Mouse (Mus musculus): Measurements from ENCODE around the gene Ascl4. TPM values are rescaled to one million over a fixed set of nuclear protein-coding genes. Genes with fewer than 3 reads are reported as not detected.

The Ascl4 gene
- 1.4 and 1.6 TPM in 2 replicates for polyA plus RNA-seq (2015; fragmentation: Nextera tagmentation; extraction: Ambion mirVana)

DNA sequence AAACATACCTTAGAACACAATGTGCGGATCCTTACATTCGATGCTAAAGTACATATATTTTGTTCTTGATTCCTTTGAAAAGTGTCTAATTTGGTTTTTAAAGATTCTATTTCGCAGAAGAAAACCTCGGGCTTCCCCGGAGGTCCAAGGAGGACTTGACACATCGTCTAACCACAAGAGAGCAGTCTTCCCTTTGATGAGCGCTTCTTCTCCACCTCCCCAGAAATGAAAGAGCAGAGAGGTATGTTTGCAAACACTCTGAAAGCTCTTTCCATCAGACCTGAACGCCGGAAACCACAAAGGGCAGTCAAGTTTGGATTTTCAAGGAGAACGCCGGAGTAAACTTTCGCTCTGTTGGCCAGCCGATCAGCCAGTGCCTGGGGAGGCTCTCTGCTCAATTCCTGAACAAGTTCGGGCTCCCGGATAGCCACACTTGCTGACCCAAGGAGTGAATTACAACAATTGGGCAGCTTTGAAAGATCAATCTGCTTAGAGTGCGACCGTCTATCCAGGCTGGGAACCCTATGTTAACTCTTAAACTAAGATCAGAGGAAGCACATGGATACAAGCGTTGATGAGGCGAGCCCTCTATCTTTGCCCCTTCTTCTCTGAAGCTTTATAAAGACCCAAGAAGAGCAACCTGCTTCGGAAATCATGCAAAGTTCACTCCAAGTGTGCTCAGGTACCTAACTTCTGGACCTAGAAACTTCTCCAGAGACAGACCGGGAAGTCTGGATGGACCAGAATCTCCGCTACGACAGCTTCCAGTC lies at the start of gene Ascl4:
Ascl4 (plus strand) TSS at position 6 of the 770 bp plus-strand sequence.
- ATAC-seq (ENCODE audit: insufficient number of reproducible peaks, low FRiP score, low TSS enrichment, low read depth), result no peak
- H3K4me2 ChIP-seq, result peak within 1 kb of the TSS; percentile 99
- H3K9ac ChIP-seq, result peak within 1 kb of the TSS; percentile 14; the same call in 1 of the 2 replicates
- H3K4me3 ChIP-seq, result peak within 1 kb of the TSS; percentile 55
- peaks cover 23% of the 10 kb centered on the region for H3K27me3 ChIP-seq
- no peaks in the 10 kb centered on the region for H3K9me3 ChIP-seq
- H3K36me3 ChIP-seq, result no peaks in the 10 kb centered on the region
- WGBS, result 2% methylated on average over 23 of the region's 23 CpGs
- peaks cover 14% of the 10 kb centered on the region for H3K4me1 ChIP-seq
- peak within 1 kb of the TSS; percentile 47 for H3K27ac ChIP-seq

DNA sequence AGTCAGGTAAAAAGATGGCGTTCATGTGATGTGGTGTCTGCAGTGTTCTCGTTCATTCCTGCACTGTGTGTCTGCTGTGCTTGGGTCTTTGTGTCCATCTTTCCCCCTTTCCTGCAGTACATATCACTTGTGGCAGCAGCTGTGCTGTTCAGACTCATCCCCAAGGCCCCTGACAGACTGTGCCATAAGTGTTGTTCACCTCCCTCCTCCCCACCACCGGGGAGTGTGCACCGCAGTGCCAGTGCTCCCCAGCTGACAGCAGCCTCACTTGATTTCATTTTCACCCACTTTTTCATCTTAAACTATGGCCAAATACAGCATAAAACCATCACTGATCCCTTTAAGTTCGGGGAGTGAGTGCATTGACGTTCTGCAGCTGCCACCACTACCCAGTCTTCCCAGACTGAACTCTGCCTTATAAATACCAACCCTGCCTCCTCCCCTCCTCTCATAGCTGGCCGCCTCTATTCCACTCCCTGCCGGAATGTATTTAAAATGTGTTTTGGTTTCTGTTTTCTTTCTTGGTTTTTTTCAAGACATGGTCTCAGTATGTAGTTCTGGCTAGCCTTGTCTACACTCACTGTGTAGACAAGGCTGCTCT lies 47.5 kb upstream of the Ascl4 start:
- WGBS, result 89% methylated on average over 8 of the region's 8 CpGs
- no peak overlapping the region for H3K4me3 ChIP-seq
- H3K4me2 ChIP-seq, result no peak overlapping the region
- H3K27me3 ChIP-seq, result no peaks in the 10 kb centered on the region
- H3K27ac ChIP-seq, result no peak overlapping the region
- ATAC-seq (ENCODE audit: insufficient number of reproducible peaks, low FRiP score, low TSS enrichment, low read depth), result no peak
- H3K36me3 ChIP-seq, result peaks cover 92% of the 10 kb centered on the region
- no peaks in the 10 kb centered on the region for H3K9me3 ChIP-seq
- H3K9ac ChIP-seq, result no peak overlapping the region
- H3K4me1 ChIP-seq, result no peaks in the 10 kb centered on the region

- Histone ChIP-seq H3K27me3 (peaks cover 5% of the 10 kb centered on the region; the same call in 1 of the 2 replicates), H3K4me3 (peak within 1 kb of the TSS; percentile 97), H3K36me3 (peaks cover 29% of the 10 kb centered on the region), H3K4me2 (peak within 1 kb of the TSS; percentile 66), H3K9me3 (no peaks in the 10 kb centered on the region), H3K9ac (peak within 1 kb of the TSS; percentile 89), H3K27ac (peak within 1 kb of the TSS; percentile 86), H3K4me1 (peaks cover 13% of the 10 kb centered on the region)
- WGBS, result under 1% methylated on average over 73 of the region's 90 CpGs
- ATAC-seq (ENCODE audit: insufficient number of reproducible peaks, low FRiP score, low TSS enrichment, low read depth), result peak; percentile 99
Measured at GRCm38 (mm10) chr10:85916498-85917309, 10.8 kb upstream of the Ascl4 start, which contains the start of gene Prdm4. Prdm4 (minus strand) TSS chr10:85917142.

GRCm38 (mm10) chr10:85928499-85929207 lies 1.2 kb downstream of the Ascl4 start:
- Histone ChIP-seq H3K36me3 (no peaks in the 10 kb centered on the region), H3K9ac (peak overlapping the region; percentile 14; the same call in 1 of the 2 replicates), H3K27ac (peak overlapping the region; percentile 47), H3K9me3 (no peaks in the 10 kb centered on the region), H3K4me1 (peaks cover 14% of the 10 kb centered on the region), H3K4me2 (peak overlapping the region; percentile 99), H3K27me3 (peaks cover 23% of the 10 kb centered on the region), H3K4me3 (peak overlapping the region; percentile 55)
- WGBS, result 1% methylated on average over 63 of the region's 63 CpGs
- ATAC-seq (ENCODE audit: insufficient number of reproducible peaks, low FRiP score, low TSS enrichment, low read depth), result no peak

DNA sequence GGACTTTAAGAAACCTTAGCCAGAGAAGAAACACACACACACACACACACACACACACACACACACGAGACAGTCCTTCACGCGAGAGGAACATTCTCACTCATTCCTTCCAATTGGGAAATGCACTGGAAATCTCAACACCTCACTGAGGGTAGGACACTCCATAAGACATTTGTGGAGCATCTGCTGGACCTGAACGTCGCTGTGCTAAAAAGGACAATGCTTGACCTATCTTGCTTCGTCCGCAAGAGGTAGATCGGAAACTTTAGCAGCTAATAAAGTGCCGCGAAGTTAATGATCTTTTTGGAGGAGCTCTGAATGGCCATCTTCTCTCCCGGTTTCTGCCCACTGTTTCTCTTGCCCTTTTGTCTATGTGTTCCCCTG lies 1.7 kb downstream of the Ascl4 start:
- no peak overlapping the region for H3K9ac ChIP-seq
- H3K4me3 ChIP-seq, result peak overlapping the region; percentile 55
- H3K4me2 ChIP-seq, result peak overlapping the region; percentile 99; the same call in 1 of the 2 replicates
- peaks cover 23% of the 10 kb centered on the region for H3K27me3 ChIP-seq
- WGBS, result 45% methylated on average over 11 of the region's 11 CpGs
- H3K4me1 ChIP-seq, result peaks cover 14% of the 10 kb centered on the region
- no peaks in the 10 kb centered on the region for H3K9me3 ChIP-seq
- H3K36me3 ChIP-seq, result no peaks in the 10 kb centered on the region
- H3K27ac ChIP-seq, result no peak overlapping the region
- no peak for ATAC-seq (ENCODE audit: insufficient number of reproducible peaks, low FRiP score, low TSS enrichment, low read depth)

DNA sequence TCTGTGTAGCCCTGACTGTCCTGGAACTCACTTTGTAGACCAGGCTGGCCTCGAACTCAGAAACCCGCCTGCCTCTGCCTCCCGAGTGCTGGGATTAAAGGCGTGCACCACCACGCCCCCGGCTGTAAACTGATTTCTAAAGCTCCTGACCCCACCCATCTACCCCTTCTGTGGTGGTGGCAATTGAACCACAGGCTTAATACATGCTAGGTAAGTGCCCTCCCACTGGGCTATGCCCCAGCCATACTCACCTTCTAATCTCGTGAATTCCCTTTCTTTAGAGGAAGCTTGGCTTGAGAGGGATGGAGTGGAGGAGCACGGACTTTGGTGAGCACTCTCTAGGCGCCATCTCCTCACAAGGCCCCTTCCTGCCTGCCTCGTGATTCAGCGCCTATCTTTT lies 2.5 kb downstream of the Ascl4 start:
- Histone ChIP-seq H3K27me3 (peaks cover 23% of the 10 kb centered on the region), H3K4me1 (peaks cover 14% of the 10 kb centered on the region), H3K27ac (no peak overlapping the region), H3K36me3 (no peaks in the 10 kb centered on the region), H3K4me3 (no peak overlapping the region), H3K4me2 (no peak overlapping the region), H3K9me3 (no peaks in the 10 kb centered on the region), H3K9ac (no peak overlapping the region)
- 91% methylated on average over 11 of the region's 11 CpGs for WGBS
- ATAC-seq (ENCODE audit: insufficient number of reproducible peaks, low FRiP score, low TSS enrichment, low read depth), result no peak

DNA sequence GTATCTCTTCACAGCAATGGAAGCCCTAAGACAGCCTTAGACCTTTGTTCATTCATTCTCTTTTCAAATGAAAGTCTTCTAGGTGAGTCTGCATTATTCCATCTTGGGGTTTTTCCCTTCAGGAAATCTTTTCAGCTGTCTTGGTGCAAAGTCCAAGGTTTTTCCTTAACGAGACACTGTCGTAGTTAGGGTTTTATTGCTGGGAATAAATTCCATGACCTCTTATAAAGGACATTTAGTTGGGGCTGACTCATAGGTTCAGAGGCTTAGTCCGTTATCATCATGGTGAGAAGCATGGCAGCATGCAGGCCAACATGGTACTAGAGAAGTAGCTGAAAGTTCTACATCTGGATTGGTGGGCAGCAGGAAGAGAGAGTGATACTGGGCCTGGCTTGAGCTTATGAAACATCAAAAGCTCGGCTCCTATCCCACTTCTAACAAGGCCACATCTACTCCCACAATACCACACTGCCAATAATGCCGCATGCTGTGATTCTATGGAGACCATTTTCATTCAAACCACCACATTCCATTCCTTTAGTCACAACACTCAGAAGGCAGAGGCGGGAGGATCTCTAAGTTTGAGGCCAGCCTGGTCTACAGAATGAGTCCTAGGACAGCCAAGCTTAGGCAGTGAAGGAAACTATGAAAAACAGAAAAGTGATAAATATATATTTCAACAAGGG lies 8.9 kb downstream of the Ascl4 start:
- H3K4me2 ChIP-seq, result no peak overlapping the region
- no peak overlapping the region for H3K27ac ChIP-seq
- peaks cover 60% of the 10 kb centered on the region for H3K36me3 ChIP-seq
- H3K4me1 ChIP-seq, result no peaks in the 10 kb centered on the region
- ATAC-seq (ENCODE audit: insufficient number of reproducible peaks, low FRiP score, low TSS enrichment, low read depth), result no peak
- H3K4me3 ChIP-seq, result no peak overlapping the region
- H3K9me3 ChIP-seq, result peaks cover 8% of the 10 kb centered on the region; the same call in 1 of the 2 replicates
- 79% methylated on average over 6 of the region's 6 CpGs for WGBS
- no peaks in the 10 kb centered on the region for H3K27me3 ChIP-seq
- no peak overlapping the region for H3K9ac ChIP-seq

- H3K4me1 ChIP-seq, result no peaks in the 10 kb centered on the region
- no peak for ATAC-seq (ENCODE audit: insufficient number of reproducible peaks, low FRiP score, low TSS enrichment, low read depth)
- H3K4me3 ChIP-seq, result no peak overlapping the region
- H3K4me2 ChIP-seq, result no peak overlapping the region
- H3K27me3 ChIP-seq, result no peaks in the 10 kb centered on the region
- H3K9me3 ChIP-seq, result no peaks in the 10 kb centered on the region
- H3K36me3 ChIP-seq, result peaks cover 85% of the 10 kb centered on the region
- no peak overlapping the region for H3K27ac ChIP-seq
- 95% methylated on average over 8 of the region's 8 CpGs for WGBS
- no peak overlapping the region for H3K9ac ChIP-seq
Measured at GRCm38 (mm10) chr10:85948483-85949196, 21.2 kb downstream of the Ascl4 start.

GRCm38 (mm10) chr10:85951765-85952443 lies 24.4 kb downstream of the Ascl4 start:
- Histone ChIP-seq H3K9ac (no peak overlapping the region), H3K36me3 (peaks cover 71% of the 10 kb centered on the region), H3K4me3 (no peak overlapping the region), H3K9me3 (no peaks in the 10 kb centered on the region), H3K4me2 (no peak overlapping the region), H3K27me3 (no peaks in the 10 kb centered on the region), H3K27ac (no peak overlapping the region), H3K4me1 (peaks cover 4% of the 10 kb centered on the region; the same call in 1 of the 2 replicates)
- 80% methylated on average over 6 of the region's 6 CpGs for WGBS
- ATAC-seq (ENCODE audit: insufficient number of reproducible peaks, low FRiP score, low TSS enrichment, low read depth), result no peak

- peaks cover 62% of the 10 kb centered on the region for H3K36me3 ChIP-seq
- WGBS, result 72% methylated on average over 3 of the region's 3 CpGs
- H3K27me3 ChIP-seq, result no peaks in the 10 kb centered on the region
- no peak overlapping the region for H3K4me2 ChIP-seq
- no peak for ATAC-seq (ENCODE audit: insufficient number of reproducible peaks, low FRiP score, low TSS enrichment, low read depth)
- H3K4me3 ChIP-seq, result no peak overlapping the region
- H3K4me1 ChIP-seq, result peaks cover 4% of the 10 kb centered on the region; the same call in 1 of the 2 replicates
- no peak overlapping the region for H3K9ac ChIP-seq
- H3K9me3 ChIP-seq, result no peaks in the 10 kb centered on the region
- no peak overlapping the region for H3K27ac ChIP-seq
Measured at GRCm38 (mm10) chr10:85953401-85953800, 25.9 kb downstream of the Ascl4 start.

All from limb, embryonic 15.5 days (tissue).